Mouse (Mus musculus) hindbrain, postnatal 0 days (tissue): ENCODE measurements around the gene Ptpre. TPM values are rescaled to one million over a fixed set of nuclear protein-coding genes. Genes with fewer than 3 reads are reported as not detected.

ENCODE experiments used
- ATAC-seq: fragments of 200-750 bp; cut with Nextera tagmentation; 2 replicates; pipeline ENCODE4 v1.8.0; 2017; ENCODE audit warnings: mild to moderate bottlenecking, moderate TSS enrichment, moderate library complexity
- DNase-seq: peaks from one replicate; pipeline ENCODE4 v3.0.0-alpha.2; 2015; ENCODE audit warnings: low spot score
- H3K27ac ChIP-seq: fragments of 300-500 bp; sonication (generic); 2 replicates; pipeline ENCODE4 v1.5.1; 2014; ENCODE audit warnings: mild to moderate bottlenecking
- H3K27me3 ChIP-seq: fragments of 300-500 bp; sonication (generic); 2 replicates; pipeline ENCODE4 v1.6.1; 2014; ENCODE audit warnings: low read length, mixed read lengths; ENCODE audit not compliant: insufficient read depth
- H3K36me3 ChIP-seq: fragments of 300-500 bp; sonication (generic); 2 replicates; pipeline ENCODE4 v1.6.1; 2014; ENCODE audit warnings: low read length, mixed read lengths; ENCODE audit not compliant: insufficient read depth
- H3K4me1 ChIP-seq: fragments of 300-500 bp; sonication (generic); 2 replicates; pipeline ENCODE4 v1.6.1; 2014; ENCODE audit warnings: antibody characterized with exemption, low read length, mixed read lengths; ENCODE audit not compliant: insufficient read depth
- H3K4me2 ChIP-seq: fragments of 300-500 bp; sonication (generic); 2 replicates; pipeline ENCODE4 v1.6.1; 2014; ENCODE audit warnings: low read depth, mild to moderate bottlenecking, low read length, moderate library complexity, mixed read lengths
- H3K4me3 ChIP-seq: fragments of 300-500 bp; sonication (generic); 2 replicates; pipeline ENCODE4 v1.5.1; 2014; ENCODE audit warnings: low read length
- H3K9ac ChIP-seq: fragments of 300-500 bp; sonication (generic); replicated peaks from 2 replicates; pipeline ENCODE4 v1.6.1; 2014; ENCODE audit warnings: mild to moderate bottlenecking, low read length, moderate library complexity, mixed read lengths
- H3K9me3 ChIP-seq: fragments of 300-500 bp; sonication (generic); 2 replicates; pipeline ENCODE4 v1.6.1; 2016; ENCODE audit warnings: low read length, mixed read lengths
- CTCF ChIP-seq: IDR thresholded peaks from 2 replicates; pipeline ENCODE4 v1.5.1; 2016; ENCODE audit warnings: antibody characterized with exemption, control low read depth, low read depth
- WGBS: fragments of 180-500 bp; shearing (Covaris S2); extraction: QIAGEN DNeasy Blood & Tissue Kit; methylation state at CpG from one replicate; pipeline ENCODE4 v1.1.7; 2014; 5-methylcytosine and 5-hydroxymethylcytosine counted together
- polyA plus RNA-seq: library from polyadenylated mRNA; unstranded; fragments of >200 nt; fragmentation: Nextera tagmentation; extraction: Ambion mirVana; gene quantifications from 2 replicates; pipeline ENCODE4 v1.2.1, GENCODE M21; 2015
- total RNA-seq: library from RNA; depleted of rRNA; stranded (reverse); fragments of >200 nt; gene quantifications from 2 replicates; pipeline ENCODE4 v1.2.3, GENCODE M21; 2014; rRNA removed

The Ptpre gene
- total RNA-seq (12.4 and 13.5 TPM in 2 replicates), polyA plus RNA-seq (8.0 and 8.2 TPM in 2 replicates)

GRCm38 (mm10) chr7:135537341-135537901, at the start of gene Ptpre:
Gene Ptpre, plus strand, starts transcription at chr7:135537481.
- H3K4me3 ChIP-seq: peak within 1 kb of the TSS; percentile 62
- no peaks in the 10 kb centered on the region for H3K27me3 ChIP-seq
- H3K4me1 ChIP-seq: peaks cover 3% of the 10 kb centered on the region; the same call in 1 of the 2 replicates
- H3K4me2 ChIP-seq: peak within 1 kb of the TSS; percentile 87
- no peaks in the 10 kb centered on the region for H3K9me3 ChIP-seq
- 3% methylated on average over 28 of the region's 28 CpGs for WGBS
- peak within 1 kb of the TSS; percentile 62 for H3K9ac ChIP-seq
- DNase-seq (peak; percentile 91), ATAC-seq (peak; percentile 96)
- TF ChIP-seq CTCF: peak; percentile 44
- H3K27ac ChIP-seq: peak within 1 kb of the TSS; percentile 84
- no peaks in the 10 kb centered on the region for H3K36me3 ChIP-seq

- ATAC-seq (no peak), DNase-seq (peak; percentile 35)
- Histone ChIP-seq H3K27me3 (no peaks in the 10 kb centered on the region), H3K27ac (no peak overlapping the region), H3K4me3 (no peak overlapping the region), H3K36me3 (no peaks in the 10 kb centered on the region), H3K9ac (no peak overlapping the region), H3K4me2 (no peak overlapping the region), H3K9me3 (no peaks in the 10 kb centered on the region), H3K4me1 (0 out of 2 replicates have a peak, but pooled peaks cover 3% of the 10 kb centered on the region)
- peak; percentile 70 for TF ChIP-seq CTCF
- 75% methylated on average over 6 of the region's 6 CpGs for WGBS
Observed at GRCm38 (mm10) chr7:135488214-135488810, 49.0 kb upstream of the Ptpre start.

- no peak for ATAC-seq
Observed at GRCm38 (mm10) chr7:135489724-135490499, 47.4 kb upstream of the Ptpre start.

GRCm38 (mm10) chr7:135490500-135490886, 46.8 kb upstream of the Ptpre start:
- Histone ChIP-seq H3K36me3 (no peaks in the 10 kb centered on the region), H3K4me1 (0 out of 2 replicates have a peak, but pooled peaks cover 3% of the 10 kb centered on the region), H3K4me2 (no peak overlapping the region), H3K27ac (no peak overlapping the region), H3K4me3 (no peak overlapping the region), H3K9me3 (no peaks in the 10 kb centered on the region), H3K27me3 (no peaks in the 10 kb centered on the region), H3K9ac (no peak overlapping the region)
- no peak for ATAC-seq
- no peak for TF ChIP-seq CTCF
- no peak for DNase-seq
- 67% methylated on average over 8 of the region's 8 CpGs for WGBS

More at GRCm38 (mm10) chr7:135489724-135490499, 47.4 kb upstream of the Ptpre start:
- Histone ChIP-seq H3K9me3 (no peaks in the 10 kb centered on the region), H3K27me3 (no peaks in the 10 kb centered on the region), H3K27ac (no peak overlapping the region), H3K4me1 (0 out of 2 replicates have a peak, but pooled peaks cover 3% of the 10 kb centered on the region), H3K4me3 (no peak overlapping the region), H3K36me3 (no peaks in the 10 kb centered on the region), H3K9ac (no peak overlapping the region), H3K4me2 (no peak overlapping the region)
- TF ChIP-seq CTCF: peak; percentile 32; the same call in 1 of the 2 replicates
- 79% methylated on average over 9 of the region's 9 CpGs for WGBS
- DNase-seq: no peak

- Histone ChIP-seq H3K9me3 (no peaks in the 10 kb centered on the region), H3K27ac (no peak overlapping the region), H3K9ac (no peak overlapping the region), H3K27me3 (no peaks in the 10 kb centered on the region), H3K4me2 (no peak overlapping the region), H3K4me3 (no peak overlapping the region), H3K4me1 (no peaks in the 10 kb centered on the region), H3K36me3 (no peaks in the 10 kb centered on the region)
- peak; percentile 67 for TF ChIP-seq CTCF
- 48% methylated on average over 3 of the region's 3 CpGs for WGBS
- DNase-seq (peak; percentile 44), ATAC-seq (peak; percentile 27; the same call in 1 of the 2 replicates)
Observed at GRCm38 (mm10) chr7:135495303-135495702, 42.0 kb upstream of the Ptpre start.

GRCm38 (mm10) chr7:135498565-135499186, 38.6 kb upstream of the Ptpre start:
- ATAC-seq (no peak), DNase-seq (no peak)
- H3K4me2 ChIP-seq: no peak overlapping the region
- H3K36me3 ChIP-seq: no peaks in the 10 kb centered on the region
- no peak overlapping the region for H3K4me3 ChIP-seq
- H3K27ac ChIP-seq: no peak overlapping the region
- TF ChIP-seq CTCF: no peak
- no peaks in the 10 kb centered on the region for H3K4me1 ChIP-seq
- H3K27me3 ChIP-seq: no peaks in the 10 kb centered on the region
- 78% methylated on average over 2 of the region's 3 CpGs for WGBS
- H3K9ac ChIP-seq: no peak overlapping the region
- H3K9me3 ChIP-seq: no peaks in the 10 kb centered on the region
